Mouse (Mus musculus): Measurements from ENCODE around the gene Plcxd3. TPM values are rescaled to one million over a fixed set of nuclear protein-coding genes. Genes with fewer than 3 reads are reported as not detected.

Gene Plcxd3
- not detected in 2 replicates for polyA plus RNA-seq (2012; rRNA removed)

GRCm38 (mm10) chr15:4375423-4376220 lies at the start of gene Plcxd3:
TSS of gene Plcxd3 (plus strand) at chr15:4375491.

